Mouse (Mus musculus) ES-E14 (cell line): ENCODE data around the gene Magi2.

ENCODE experiments used
- CHD2 ChIP-seq: IDR thresholded peaks from 2 replicates; pipeline ENCODE4 v1.6.1; 2014; ENCODE audit warnings: mild to moderate bottlenecking, low read depth, low read length, inconsistent platforms
- HCFC1 ChIP-seq: IDR thresholded peaks from 2 replicates; pipeline ENCODE4 v1.6.1; 2012; ENCODE audit warnings: low read length, inconsistent platforms, borderline replicate concordance; ENCODE audit not compliant: insufficient read depth
- MAFK ChIP-seq: IDR thresholded peaks from 2 replicates; pipeline ENCODE4 v1.6.1; 2014; ENCODE audit warnings: mild to moderate bottlenecking, low read depth, low read length, inconsistent platforms; ENCODE audit not compliant: insufficient read depth

DNA sequence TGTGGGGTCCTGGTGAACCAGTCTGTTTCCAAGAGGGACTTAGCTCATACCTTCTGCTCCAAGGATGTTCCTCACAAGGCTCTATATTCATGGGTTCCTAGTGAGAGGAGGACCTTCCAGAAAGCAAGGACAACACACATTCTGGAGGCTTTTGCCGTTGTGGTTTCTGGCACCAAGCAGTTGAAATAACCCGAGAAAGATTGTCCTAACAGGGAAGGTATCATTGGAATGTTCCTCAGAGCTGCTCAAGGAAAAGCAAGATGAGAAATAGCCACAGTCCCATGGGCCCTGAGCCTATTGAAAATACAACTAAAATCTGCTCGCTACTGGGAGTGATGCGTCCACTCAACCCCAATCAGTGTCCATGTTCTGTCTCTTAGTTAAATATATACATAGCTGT is 1353.8 kb downstream of the Magi2 start:
- no peak for TF ChIP-seq MAFK
- no peak for TF ChIP-seq CHD2
- no peak for TF ChIP-seq HCFC1
